Mouse (Mus musculus) right cerebral cortex, postnatal 10 days (tissue): ENCODE data around the gene Samd15.

Experiments
- DNase-seq, 2 experiments: peaks; one replicate each; pipeline ENCODE4 v3.0.0; 2021; ENCODE audit warnings: low spot score in 2 of 2

Gene Samd15

DNA sequence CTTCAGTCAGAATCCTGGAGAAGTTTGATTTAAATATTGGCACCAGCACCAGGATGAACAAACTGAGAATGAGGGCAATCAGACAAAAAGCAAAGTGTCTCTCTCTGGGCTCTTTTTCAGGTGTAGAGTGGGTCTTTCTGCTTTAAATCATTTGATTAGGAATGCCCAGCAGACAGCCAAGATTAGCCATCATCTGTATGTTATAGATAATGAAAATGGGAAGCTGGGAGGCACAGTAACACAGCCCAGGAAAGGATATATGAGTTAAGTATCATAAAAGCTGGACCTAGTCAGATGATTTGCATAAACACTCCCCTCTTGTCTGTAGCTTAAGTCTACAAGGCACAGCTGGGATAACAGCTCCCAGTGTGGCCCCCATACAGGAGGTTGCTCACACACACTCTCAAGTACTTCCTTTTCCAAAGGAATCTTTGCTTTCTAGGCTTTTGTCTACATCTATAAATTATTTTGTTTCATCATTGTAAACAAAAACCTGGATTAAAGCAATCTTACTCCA, 30.9 kb downstream of the Samd15 start:
- no peak for DNase-seq

DNA sequence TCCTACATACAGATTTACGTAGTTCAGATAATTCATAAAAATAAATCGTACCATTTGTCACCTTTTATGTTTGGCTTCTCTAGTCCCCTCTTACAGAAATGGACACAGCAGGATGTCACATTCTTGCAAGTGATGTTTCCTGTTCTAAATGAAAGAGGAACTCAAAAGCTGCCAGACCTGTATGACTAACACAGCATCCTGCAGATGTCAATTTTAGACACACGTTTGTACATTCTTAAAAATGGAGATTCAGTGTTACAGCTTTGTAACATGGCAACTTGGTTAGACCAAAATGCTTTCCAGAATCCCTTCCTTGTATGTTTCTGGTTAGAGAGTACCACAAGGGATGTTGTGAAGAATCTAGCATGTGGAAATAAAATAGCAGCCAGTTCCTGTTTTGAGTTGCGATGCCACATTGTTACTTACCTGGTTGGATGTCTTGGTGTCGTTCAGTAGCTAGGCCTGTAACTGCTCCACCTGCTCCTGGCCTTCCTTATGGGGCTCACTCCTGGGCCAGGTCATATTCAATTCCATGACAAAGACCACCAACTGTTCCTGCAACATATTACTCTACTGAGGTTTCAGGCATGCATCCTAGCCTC, 37.5 kb downstream of the Samd15 start:
- no peak for DNase-seq

DNA sequence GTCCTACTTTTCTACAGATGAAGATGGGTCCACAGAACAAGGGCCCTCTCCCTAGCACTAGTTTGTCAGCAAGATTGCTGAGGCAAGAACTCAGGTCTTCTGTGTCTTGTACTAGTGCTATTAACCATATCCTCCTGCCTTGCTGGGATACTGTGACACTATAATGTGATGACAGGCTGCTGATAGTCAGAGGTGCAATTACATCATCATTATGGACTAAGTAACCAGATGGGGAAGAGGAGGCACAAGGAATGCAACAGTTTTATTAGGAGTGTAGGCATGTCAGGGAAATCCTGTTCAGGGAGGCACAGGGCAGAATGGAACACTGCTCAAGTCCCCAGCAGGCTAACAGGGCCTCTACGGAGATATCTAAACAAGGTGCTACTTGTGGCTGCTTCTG, 39.1 kb downstream of the Samd15 start, which contains the start of gene Noxred1:
Gene Noxred1, minus strand, starts transcription at position 101 of the 400 bp plus-strand sequence.
- DNase-seq: no peak

GRCm38 (mm10) chr12:87250161-87250560, 50.6 kb downstream of the Samd15 start:
- no peak for DNase-seq

GRCm38 (mm10) chr12:87253878-87254277, 54.4 kb downstream of the Samd15 start:
- DNase-seq: no peak

GRCm38 (mm10) chr12:87256629-87257028, 57.1 kb downstream of the Samd15 start:
- DNase-seq: no peak

DNA sequence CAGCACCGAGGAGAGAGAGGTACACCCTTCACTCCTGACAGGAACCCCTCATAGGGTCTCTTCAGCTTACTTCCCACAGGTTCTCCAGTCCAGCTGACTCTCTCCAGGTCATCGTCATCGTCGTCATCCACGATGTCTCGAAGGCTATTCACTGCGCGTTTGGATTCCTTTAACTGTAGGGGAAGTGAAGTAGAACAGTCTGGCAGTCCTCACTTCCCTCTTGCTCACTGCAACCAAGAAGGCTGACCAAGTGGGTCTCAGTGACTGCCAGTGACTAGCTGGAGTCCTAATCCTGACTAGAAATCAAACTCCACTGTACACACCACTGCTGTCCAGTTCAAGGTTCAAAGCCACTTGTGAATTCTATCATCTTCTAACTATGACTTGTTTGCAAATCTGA, 61.0 kb downstream of the Samd15 start:
- no peak for DNase-seq
